Mouse (Mus musculus) neutrophil, adult 5-6 weeks (primary cell): Measurements from ENCODE around the gene D17H6S53E. TPM values are rescaled to one million over a fixed set of nuclear protein-coding genes. Genes with fewer than 3 reads are reported as not detected.

ENCODE experiments used
- ATAC-seq: fragments of 151-379, 151-347 bp; 2 replicates; pipeline ENCODE4 v1.8.0; 2017; ENCODE audit warnings: mild to moderate bottlenecking, moderate TSS enrichment; ENCODE audit not compliant: insufficient number of reproducible peaks, poor library complexity, low FRiP score, severe bottlenecking; ENCODE audit errors: extremely low read depth
- total RNA-seq: library from RNA; stranded (forward); fragments of 200-1000 nt; gene quantifications from 2 replicates; pipeline ENCODE4 v1.2.3, GENCODE M21; 2017

D17H6S53E gene
- total RNA-seq, 1 experiment from 2014 or later: 48.5 TPM

DNA sequence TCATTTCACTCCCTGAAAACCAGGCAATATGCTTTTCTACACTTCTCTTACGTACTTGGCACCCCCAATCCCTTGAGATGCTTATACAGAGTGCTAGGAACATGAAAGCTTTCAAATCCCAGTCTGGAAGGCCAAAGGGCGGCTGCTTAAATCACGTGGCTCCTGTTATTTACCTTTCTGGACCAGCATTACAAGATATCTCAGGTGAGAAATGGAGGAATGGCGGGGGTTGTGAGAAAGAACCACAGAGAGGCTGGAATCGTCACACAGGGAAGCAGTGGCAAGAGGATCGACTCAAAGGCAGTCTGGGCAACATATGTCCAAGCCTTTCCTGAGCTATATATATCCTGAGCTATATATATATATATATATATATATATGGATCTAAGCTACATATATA lies 595 bp upstream of the D17H6S53E start:
- no peak for ATAC-seq

DNA sequence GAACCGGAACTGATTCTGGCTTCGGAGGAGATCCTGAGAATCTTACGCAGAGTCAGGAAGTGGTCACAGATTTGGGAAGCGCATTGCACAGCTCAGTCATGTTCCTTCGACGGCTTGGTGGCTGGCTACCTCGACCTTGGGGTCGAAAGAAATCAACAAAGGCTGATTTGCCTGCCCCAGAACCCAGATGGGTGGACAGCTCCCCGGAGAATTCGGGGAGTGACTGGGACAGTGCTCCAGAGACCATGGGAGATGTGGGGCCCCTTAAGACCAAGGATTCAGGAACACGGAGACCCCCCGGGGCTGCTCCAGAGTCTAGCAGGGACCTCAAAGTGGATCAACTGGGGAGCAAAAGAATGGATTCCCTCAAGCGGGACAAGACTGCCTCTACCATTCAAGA lies 844 bp downstream of the D17H6S53E start:
- no peak for ATAC-seq

DNA sequence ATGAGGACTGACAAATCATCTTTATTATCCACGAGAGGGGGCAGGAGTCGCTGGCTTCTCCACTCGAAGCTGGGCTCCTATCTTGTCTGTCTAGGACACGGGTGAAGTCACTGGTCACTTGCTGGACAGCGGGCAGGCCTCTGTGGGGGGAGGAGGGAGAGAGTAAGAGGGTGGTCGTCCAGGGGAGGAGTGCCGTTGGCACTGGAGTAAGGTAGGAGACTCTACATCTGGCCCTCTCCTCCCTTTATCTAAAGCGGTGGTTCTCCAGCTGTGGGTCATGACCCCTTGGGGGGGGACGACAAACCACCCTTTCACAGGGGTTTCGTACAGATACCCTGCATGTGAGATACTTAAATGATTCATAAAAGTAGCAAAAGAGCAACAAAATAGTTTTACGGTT lies 2.8 kb downstream of the D17H6S53E start:
- no peak for ATAC-seq

DNA sequence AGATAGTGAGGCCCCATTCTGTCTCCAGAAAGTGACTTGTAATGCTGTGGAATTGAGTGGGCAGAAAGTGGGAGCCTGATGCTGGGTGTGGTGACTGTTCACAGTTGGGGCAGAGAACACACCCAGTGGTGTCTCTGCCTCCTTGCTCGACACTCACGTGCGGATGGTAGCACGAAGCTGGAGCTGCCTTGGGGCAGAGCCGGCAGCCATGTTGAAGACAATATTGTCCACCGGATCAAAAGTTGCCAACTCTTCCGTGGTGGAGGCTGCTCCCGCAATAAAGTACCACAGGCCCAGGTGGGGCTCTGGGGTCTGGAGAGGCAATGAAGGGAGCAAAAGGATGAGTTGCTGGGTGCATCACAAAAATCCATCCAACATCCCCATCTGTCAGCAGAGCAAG lies 4.9 kb downstream of the D17H6S53E start:
- ATAC-seq: no peak

DNA sequence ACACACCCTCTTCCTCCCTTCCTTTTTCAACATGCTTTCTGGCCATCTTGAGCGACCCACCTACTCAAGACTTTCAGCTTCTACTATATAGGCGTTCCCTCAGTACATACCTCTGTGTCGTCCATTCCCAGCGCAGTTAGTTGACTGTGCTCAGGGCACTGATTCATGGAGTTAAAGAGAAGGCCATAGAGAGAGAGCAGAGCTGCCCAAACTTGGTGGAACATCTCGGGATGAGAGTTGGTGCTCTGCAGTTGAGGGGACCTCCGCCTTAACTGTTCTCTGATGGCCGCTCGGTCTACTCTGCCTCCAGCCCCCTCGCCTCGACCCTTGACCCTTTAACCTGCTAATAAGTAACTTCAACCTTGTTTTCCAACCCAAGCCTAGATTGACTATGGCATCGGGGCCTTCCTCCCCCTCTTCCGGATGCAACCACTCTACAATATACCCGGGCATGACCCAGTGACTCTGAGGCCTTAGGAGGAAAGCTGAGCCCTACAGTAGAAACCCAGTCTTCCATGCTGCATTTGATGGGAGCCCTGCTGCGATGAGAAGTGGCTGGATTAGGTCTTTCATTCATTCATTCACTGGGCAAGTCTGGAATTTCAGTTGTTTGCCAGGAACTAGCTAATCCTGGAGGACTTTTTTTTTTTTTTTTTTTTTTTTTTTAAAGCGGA lies 5.5 kb downstream of the D17H6S53E start, which contains the start of gene Apom:
Gene Apom, minus strand, starts transcription at position 551 of the 674 bp plus-strand sequence.
- no peak for ATAC-seq

DNA sequence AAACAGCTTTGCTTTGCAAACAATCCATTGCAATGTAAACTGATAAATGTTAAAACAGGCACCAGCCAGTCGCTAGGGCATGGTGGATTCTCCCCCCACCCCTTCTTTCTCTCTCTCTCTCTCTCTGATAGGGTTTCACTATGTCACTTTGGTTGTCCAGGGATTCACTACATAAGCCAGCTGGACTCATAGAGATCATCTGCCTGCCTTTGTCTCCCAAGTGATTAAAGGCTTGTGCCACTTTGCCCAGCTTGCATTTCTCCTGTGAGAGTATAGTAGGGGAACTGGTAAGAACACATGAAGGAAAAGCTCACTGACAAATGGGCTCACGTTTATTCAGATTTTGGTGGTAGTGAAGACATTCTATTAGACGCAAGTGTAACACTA lies 6.0 kb downstream of the D17H6S53E start:
- no peak for ATAC-seq

DNA sequence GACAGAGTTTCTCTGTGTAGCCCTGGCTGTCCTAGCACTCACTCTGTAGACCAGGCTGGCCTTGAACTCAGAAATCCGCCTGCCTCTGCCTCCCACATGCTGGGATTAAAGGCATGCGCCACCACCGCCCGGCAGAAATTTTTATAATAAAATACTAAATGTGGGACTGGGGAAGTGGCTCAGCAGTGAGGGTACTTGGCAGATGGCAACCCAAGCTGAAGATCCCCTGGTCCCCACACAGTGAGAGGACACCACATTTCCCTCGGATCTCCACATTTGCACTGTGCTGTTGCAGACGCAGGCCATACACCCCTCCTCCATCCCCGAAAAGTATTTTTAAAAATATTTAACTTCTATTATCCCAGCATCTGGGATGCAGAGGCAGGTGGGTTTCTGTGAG lies 7.3 kb downstream of the D17H6S53E start:
- no peak for ATAC-seq

DNA sequence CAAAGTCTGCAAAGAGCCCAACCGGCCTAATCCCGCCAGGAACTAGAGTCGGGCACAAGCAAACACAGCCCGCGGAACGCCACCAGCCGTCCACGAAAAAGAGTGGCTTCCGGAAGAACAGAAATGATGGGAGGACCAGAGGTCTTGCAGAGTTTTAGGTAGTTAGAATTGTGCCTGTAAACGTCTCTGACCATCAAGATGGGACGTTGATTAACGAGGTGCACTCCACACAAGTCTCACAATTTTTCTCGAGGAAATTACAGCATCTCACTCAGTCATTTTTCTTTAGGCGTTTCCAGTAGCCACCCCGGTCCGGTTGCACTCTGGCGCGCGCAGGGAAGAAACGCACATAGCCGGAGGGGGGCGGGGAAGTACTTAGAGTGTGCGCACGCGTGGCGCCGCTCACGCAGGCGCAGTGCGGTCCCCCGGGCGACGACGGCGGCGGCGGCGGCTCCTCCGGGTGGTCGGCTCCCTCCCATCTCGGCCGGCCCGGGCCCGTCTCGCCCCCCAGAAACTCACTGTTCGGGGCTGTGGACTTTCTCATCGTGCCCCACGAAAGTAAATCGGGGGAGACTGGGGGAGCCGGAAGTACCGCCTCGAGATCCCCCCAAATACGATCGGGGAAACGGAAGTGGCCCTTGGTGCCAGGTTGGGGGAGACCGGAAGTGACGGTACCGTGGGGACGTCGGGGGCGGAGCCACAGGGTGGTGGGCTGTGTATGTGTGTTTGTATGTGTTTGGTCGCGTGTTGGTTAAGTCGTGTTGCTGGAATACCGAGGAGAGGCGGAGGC lies 8.8 kb downstream of the D17H6S53E start, which contains the start of gene Bag6:
Gene Bag6, plus strand, starts transcription at position 378 of the 790 bp plus-strand sequence.
- peak; percentile 76 for ATAC-seq

DNA sequence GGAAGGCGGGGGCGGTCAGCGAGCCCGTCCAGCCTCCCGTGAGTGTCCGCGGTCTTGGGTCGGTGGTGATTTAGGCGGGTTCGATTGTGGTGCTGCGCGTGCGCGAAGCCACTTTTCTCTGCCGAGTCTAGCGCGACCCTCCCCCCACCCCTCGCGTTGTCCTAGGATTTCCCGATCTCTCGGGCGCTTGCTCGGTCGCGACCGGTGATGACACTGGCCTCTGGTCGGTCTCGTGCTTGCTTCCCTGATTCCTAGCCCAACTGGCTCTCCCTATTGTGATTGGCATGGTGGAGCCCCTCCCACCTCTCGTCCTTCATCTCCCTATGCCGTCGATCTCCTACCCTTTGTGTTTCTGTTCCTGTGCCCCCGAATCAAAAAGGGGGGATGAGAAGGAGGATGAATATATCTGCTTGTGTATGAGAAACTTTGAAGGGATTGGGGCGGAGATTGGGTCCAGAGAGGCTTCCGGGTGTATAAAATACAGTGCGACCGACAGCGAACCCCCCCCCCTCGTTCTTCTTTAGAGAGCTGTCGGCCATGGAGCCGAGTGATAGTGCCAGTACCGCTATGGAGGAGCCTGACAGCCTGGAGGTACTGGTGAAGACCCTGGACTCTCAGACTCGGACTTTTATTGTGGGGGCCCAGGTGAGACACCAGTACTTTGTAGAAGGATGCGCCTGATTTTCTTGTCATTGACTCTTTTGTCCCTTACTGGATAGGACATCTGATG lies 9.6 kb downstream of the D17H6S53E start:
- ATAC-seq: 0 out of 2 replicates have a peak, but pooled peaks have one; percentile 2

DNA sequence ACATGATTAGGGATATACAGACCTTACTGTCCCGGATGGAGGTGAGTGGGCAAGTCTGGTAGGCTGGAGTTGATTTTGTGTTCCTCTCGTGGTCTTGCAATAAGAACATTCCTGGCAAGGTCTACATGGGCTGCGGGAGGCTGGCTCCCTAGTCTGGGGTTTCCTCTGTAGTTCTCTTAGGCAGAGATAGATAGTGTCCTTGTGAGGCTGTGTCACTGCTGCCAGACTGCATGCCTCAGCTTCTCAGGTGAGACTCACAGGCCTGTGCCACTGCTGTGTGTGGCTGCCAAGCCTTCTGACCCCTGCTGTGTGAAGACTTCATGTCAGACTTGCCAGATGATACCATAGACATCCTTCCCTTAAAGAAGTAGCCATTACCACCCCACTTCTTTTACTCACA lies 13.1 kb downstream of the D17H6S53E start:
- no peak for ATAC-seq

DNA sequence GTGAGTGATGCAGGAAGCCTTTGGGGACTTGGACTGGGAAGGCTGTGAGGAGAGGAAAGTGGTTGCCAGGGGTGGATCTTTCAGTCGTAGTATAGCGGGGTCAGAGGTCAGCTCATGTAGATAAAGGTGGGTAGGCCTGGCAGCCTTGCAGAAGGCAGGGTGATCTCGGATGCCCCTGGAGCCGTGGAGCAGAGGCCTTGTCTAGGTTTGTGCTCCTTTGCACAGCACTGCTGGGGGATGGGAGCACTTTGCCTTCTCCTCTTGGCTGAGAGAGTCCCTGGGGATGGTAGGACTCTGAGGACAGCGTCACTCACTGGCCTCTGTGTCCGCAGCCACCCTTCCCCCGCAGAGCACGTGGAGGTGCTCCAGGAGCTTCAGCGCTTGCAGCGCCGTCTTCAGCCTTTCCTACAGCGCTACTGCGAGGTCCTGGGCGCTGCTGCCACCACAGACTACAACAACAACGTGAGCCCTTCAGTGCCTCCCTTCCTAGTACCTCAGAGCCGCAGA lies 14.4 kb downstream of the D17H6S53E start:
- no peak for ATAC-seq

DNA sequence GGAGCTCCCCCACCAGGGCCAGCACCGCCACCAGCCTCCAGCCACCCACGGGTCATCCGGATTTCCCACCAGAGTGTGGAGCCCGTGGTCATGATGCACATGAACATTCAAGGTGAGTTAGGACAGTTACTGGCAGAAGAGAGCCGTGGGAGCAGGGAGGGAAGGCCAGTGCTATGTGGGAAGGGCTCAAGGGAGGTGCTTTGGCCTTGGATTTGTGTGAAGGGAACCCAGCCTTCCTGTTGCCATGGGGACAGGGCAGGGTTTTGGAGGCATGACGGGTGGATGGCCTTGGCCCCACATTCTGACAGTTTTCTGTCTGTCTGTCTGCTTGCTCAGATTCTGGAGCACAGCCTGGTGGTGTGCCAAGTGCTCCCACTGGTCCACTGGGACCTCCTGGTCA lies 15.8 kb downstream of the D17H6S53E start:
- ATAC-seq: no peak

DNA sequence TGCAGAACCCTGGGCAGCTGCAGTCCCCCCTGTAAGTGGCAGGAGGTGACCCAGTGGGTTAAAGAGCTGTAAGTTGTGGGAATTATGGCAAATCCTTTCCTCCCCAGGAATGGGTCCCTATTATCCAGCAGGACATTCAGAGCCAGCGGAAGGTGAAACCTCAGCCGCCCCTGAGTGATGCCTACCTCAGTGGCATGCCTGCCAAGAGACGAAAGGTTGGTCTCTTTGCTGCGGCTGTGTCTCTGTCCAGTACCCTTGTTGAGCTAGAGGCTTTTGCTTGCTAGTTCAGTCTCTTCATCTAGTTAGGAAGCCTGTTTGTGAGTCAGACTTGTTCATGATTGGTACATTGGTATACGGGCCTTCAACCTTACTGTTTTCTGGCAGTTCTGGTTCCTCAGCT lies 20.0 kb downstream of the D17H6S53E start:
- no peak for ATAC-seq

DNA sequence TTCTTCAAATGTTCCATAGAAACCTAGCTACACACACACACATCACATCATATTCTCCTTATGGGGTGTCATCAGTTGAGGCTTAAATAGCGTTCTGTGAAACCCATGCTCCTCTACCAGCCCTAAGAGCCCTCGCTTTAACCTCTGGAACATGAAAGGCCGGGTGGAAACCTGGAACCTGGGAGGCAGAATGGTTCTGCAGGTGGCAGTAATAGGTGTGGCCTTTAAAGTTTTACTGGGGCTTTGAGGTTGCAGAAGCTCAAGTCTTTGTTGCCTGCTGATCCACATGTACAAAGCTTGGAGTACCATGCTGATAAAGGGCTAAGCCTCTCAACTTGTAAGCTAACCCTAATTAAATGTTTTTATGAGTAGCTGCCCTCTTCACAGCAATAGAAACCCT lies 21.2 kb downstream of the D17H6S53E start:
- ATAC-seq: no peak

DNA sequence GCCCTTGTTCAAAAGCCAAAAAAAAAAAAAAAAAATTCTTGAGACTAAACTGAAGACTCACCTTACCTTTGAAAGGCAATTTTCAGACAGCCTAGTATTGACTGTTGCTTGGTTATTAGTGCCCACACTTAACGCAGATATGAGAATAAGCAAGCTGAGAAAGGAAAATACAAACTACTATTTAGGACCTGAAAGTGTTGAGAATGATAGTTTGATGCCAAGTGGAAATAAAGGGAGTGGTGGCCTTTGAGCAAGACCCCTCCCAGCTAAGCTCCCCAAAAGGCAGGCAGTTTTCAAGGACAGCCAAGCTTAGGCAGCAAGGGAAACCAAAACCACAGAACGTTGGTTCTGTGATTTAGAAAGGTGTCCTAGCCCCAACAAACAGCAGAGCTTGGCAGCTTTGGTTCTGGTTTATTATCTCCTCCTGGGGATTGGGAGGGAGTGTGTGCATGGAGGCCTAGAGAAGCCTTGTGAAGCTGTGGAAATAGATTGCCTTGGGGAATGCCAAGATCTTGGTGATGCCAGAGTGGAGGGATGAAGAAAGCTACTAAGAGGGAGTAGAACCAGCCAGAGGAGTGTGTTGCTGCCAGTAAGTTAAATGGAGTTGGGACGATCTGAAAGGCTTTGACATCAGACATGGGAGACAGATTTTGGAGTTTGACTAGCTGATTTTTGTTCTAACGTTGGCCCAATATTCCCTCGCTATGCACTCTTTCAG lies 21.9 kb downstream of the D17H6S53E start:
- ATAC-seq: no peak

DNA sequence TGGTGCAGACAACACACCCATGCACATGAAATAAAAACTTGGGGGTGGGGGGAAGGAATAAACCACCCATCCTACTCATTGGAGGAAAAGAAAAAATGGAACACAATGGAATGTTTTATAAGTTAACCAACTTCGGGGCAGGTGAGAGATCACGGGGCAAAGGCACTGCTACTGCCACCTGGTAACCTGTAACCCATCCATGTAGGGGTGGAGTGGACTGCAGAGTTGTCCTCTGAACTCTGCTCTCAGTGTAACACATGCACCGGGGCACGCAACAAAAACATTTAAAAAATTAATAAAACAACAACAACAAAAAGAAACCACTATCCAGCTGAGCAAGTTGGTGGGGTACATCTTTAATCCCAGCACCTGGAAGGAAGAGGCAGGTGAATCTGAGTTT lies 25.9 kb downstream of the D17H6S53E start:
- ATAC-seq: no peak

DNA sequence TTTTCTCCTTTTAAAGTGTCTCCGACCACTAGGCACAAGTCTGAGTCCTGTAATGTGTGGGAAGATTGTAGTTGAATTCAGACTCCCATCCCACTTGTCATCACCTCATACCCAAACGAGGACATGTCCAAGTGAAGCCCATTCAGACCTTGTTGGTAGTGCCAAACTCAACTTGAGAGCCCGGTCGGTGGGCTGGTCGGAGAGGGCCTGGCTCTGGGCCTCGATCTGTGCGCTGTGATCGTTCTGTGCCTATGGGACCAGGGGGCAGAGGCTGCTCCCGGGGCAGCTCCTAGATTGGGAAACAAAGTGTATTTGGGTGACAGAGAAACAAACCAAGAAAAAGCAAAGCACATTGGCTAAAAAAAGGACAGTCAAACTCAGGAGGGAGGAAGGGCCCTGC lies 26.9 kb downstream of the D17H6S53E start:
- ATAC-seq: no peak

DNA sequence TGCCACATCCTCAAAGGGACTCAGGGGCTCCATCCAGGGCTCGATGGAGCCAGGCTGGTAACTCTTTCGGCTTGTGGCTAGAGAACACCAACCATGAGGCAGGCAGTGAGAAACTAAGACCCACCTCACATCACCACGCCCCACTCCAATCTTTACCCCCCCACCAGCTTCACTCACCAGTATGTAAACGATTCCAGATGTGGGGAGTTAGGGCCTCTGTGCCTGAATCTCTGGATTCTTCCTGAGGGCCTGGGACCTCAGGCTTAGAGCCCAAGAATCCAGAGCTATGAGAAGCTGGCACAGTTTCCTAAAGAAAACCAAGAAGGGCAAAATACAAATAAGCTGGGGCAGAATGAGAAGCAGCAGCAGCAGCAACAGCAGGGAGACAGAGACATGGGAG lies 27.8 kb downstream of the D17H6S53E start:
- ATAC-seq: no peak

DNA sequence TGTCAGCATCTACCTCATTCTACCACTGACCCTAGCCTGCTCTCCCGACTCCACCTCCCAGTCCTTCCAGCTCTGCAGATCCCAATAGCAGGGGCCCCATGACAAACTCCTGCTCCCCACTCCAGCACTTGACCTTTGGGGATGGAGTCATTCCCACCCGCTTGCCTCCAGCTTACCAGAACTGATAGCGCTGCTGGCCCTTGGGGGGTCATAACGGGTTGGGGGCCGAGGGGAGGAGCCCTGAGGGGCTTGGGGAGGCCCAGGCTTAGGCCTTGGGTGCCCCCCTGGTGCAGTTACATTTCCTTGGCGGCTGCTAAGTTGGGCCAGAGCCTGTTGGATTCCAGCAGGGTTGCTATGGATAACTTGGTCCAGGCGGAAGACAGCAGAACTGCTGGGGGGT lies 28.4 kb downstream of the D17H6S53E start:
- no peak for ATAC-seq
